Mouse (Mus musculus) stomach, postnatal 0 days (tissue): Measurements from ENCODE around the gene Xpo5.

Experiments used
- CTCF ChIP-seq: IDR thresholded peaks from 2 replicates; pipeline ENCODE4 v1.5.1; 2016; ENCODE audit warnings: antibody characterized with exemption, low read depth, mild to moderate bottlenecking, moderate library complexity
- EP300 ChIP-seq: optimal IDR thresholded peaks from 2 replicates; pipeline ENCODE3; 2016; ENCODE audit warnings: antibody characterized with exemption

DNA sequence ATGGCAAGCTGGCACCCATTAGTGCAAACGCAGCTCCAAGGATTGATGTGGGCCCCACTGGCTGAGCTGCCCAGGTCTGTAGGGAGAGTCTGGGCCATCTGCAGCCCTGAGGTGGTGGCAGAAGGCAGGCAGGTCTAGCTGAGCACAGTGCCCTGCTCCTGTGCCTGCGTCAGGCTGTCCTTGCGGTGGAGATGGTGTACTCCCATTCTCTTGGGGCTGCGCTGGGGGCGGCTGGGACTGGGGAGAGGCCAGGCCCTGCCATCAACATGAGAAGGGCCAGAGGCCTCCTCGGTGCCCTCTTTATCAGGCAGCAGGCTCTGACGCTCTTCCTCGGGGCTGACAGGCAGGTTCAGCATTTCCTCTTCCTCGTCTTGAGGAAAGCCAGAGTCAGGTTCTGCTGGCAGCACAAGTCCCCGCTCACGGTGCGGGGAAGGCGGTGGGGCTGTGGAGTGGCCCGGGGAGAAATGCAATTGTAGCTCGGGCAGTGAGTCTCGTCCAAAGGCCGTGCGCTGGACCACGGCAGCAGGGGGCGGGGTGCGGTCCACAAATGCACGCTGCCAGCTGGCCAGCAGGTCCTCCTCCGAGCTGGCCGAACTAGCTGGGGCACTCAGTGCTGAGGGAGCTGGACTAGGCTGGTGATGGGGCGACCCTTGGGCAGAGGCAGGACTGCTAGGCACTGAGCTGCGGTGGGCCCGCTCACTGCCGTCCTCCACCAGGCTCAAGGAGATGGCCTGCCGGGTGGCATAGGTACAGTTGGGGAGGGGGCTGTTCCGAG, 55.9 kb downstream of the Xpo5 start:
- TF ChIP-seq CTCF (no peak), EP300 (no peak)
